In genomic region chr3:153305153-153305552, GRCm38 (mm10) we compare ENCODE assay signal across 24 mouse cellular contexts.
A peak's percentile ranks its signal among the peaks of the same experiment; 100 is the strongest.
DNase-seq lines count a peak whose midpoint lies in the region; ATAC-seq and TF ChIP-seq lines count a peak whose summit lies in the region.
"Had no signal": no experiment of that assay in that cellular context is flagged by ENCODE, and none has a peak within 500 bp of the region (broad histone marks: within the 10 kb centered on the region; RNA-seq: fewer than 3 reads in every experiment).

No protein-coding gene starts in this region.

- no peak overlapping the region for H3K4me2 ChIP-seq in embryonic facial prominence, embryonic 13.5 days
- H3K4me2 ChIP-seq in kidney, embryonic 16.5 days (replicated peaks; ENCODE audit: low read depth, low read length): no peak overlapping the region
- no peak overlapping the region for H3K4me2 ChIP-seq in liver, postnatal 0 days (ENCODE audit: low read depth, low read length)
- H3K4me2 ChIP-seq in liver, embryonic 12.5 days: no peak overlapping the region
- H3K4me2 ChIP-seq in midbrain, embryonic 16.5 days (ENCODE audit: low read length): no peak overlapping the region
- no peak overlapping the region for H3K4me2 ChIP-seq in midbrain, embryonic 15.5 days
- H3K4me2 ChIP-seq: forebrain, embryonic 13.5 days; forebrain, embryonic 15.5 days had no signal

- no peak for DNase-seq in embryonic facial prominence, embryonic 10.5 days (ENCODE audit: low spot score)
- no peak for DNase-seq in kidney, adult 9 months
- no peak for DNase-seq in liver, postnatal 0 days
- DNase-seq: adrenal gland, adult 8-10 months; adrenal gland, postnatal 14 days; adrenal gland, postnatal 36 days; B cell, adult 2 months; cerebellum, adult 11-12 months; cerebellum, adult 2 months; cerebellum, adult 9-10 months; cerebellum, postnatal 10 days; cerebellum, postnatal 25 days had no signal

- no peak for TF ChIP-seq EP300 in liver, postnatal 0 days (IDR thresholded peaks at IDR 0.05; ENCODE audit: low read depth)

- H3K27me3 ChIP-seq in embryonic facial prominence, embryonic 13.5 days: no peaks in the 10 kb centered on the region
- no peaks in the 10 kb centered on the region for H3K27me3 ChIP-seq in embryonic facial prominence, embryonic 10.5 days (replicated peaks; ENCODE audit: low read depth, poor library complexity, severe bottlenecking)
- H3K27me3 ChIP-seq in kidney, embryonic 16.5 days (ENCODE audit: insufficient read depth, low read length): no peaks in the 10 kb centered on the region
- H3K27me3 ChIP-seq in liver, postnatal 0 days (ENCODE audit: insufficient read depth, low read length): no peaks in the 10 kb centered on the region
- no peaks in the 10 kb centered on the region for H3K27me3 ChIP-seq in liver, embryonic 12.5 days (replicated peaks)
- H3K27me3 ChIP-seq in midbrain, embryonic 16.5 days (ENCODE audit: control insufficient read depth, insufficient read depth, low read depth, low read length): no peaks in the 10 kb centered on the region
- H3K27me3 ChIP-seq in midbrain, embryonic 15.5 days (replicated peaks): no peaks in the 10 kb centered on the region
- H3K27me3 ChIP-seq: CH12.LX; forebrain, embryonic 13.5 days; forebrain, embryonic 15.5 days had no signal

- 76% methylated on average over 3 of the region's 3 CpGs for WGBS in embryonic facial prominence, embryonic 13.5 days
- 77% methylated on average over 3 of the region's 3 CpGs for WGBS in embryonic facial prominence, embryonic 10.5 days
- 58% methylated on average over 3 of the region's 3 CpGs for WGBS in kidney, embryonic 16.5 days
- WGBS in liver, postnatal 0 days (ENCODE audit: insufficient replicate concordance): 54% methylated on average over 3 of the region's 3 CpGs
- WGBS in liver, embryonic 12.5 days (ENCODE audit: insufficient replicate concordance): 73% methylated on average over 3 of the region's 3 CpGs
- 86% methylated on average over 3 of the region's 3 CpGs for WGBS in midbrain, embryonic 16.5 days
- WGBS in midbrain, embryonic 15.5 days: 85% methylated on average over 3 of the region's 3 CpGs

- H3K9ac ChIP-seq in embryonic facial prominence, embryonic 13.5 days: no peak overlapping the region
- no peak overlapping the region for H3K9ac ChIP-seq in kidney, embryonic 16.5 days (replicated peaks; ENCODE audit: low read length)
- no peak overlapping the region for H3K9ac ChIP-seq in liver, postnatal 0 days (replicated peaks)
- H3K9ac ChIP-seq in liver, embryonic 12.5 days: no peak overlapping the region
- no peak overlapping the region for H3K9ac ChIP-seq in midbrain, embryonic 16.5 days (ENCODE audit: low read depth, low read length)
- H3K9ac ChIP-seq in midbrain, embryonic 15.5 days: no peak overlapping the region
- H3K9ac ChIP-seq: forebrain, embryonic 13.5 days; forebrain, embryonic 15.5 days had no signal

- no peaks in the 10 kb centered on the region for H3K9me3 ChIP-seq in embryonic facial prominence, embryonic 13.5 days
- no peaks in the 10 kb centered on the region for H3K9me3 ChIP-seq in embryonic facial prominence, embryonic 10.5 days
- no peaks in the 10 kb centered on the region for H3K9me3 ChIP-seq in kidney, embryonic 16.5 days (ENCODE audit: low read length)
- no peaks in the 10 kb centered on the region for H3K9me3 ChIP-seq in liver, postnatal 0 days (ENCODE audit: low read length)
- H3K9me3 ChIP-seq in liver, embryonic 12.5 days (replicated peaks): no peaks in the 10 kb centered on the region
- H3K9me3 ChIP-seq in midbrain, embryonic 16.5 days (replicated peaks; ENCODE audit: control insufficient read depth, low read length, poor library complexity, severe bottlenecking): no peaks in the 10 kb centered on the region
- H3K9me3 ChIP-seq in midbrain, embryonic 15.5 days: no peaks in the 10 kb centered on the region
- H3K9me3 ChIP-seq: forebrain, embryonic 13.5 days; forebrain, embryonic 15.5 days; G1E had no signal

- TF ChIP-seq CTCF in liver, postnatal 0 days (IDR thresholded peaks at IDR 0.05; ENCODE audit: low read depth): no peak

- H3K4me3 ChIP-seq in embryonic facial prominence, embryonic 13.5 days: no peak overlapping the region
- no peak overlapping the region for H3K4me3 ChIP-seq in embryonic facial prominence, embryonic 10.5 days
- H3K4me3 ChIP-seq in kidney, embryonic 16.5 days (ENCODE audit: low read length): no peak overlapping the region
- no peak overlapping the region for H3K4me3 ChIP-seq in liver, postnatal 0 days (ENCODE audit: low read depth, low read length)
- H3K4me3 ChIP-seq in liver, embryonic 12.5 days: no peak overlapping the region
- no peak overlapping the region for H3K4me3 ChIP-seq in midbrain, embryonic 16.5 days (ENCODE audit: low read depth, low read length)
- H3K4me3 ChIP-seq in midbrain, embryonic 15.5 days: no peak overlapping the region
- H3K4me3 ChIP-seq: forebrain, embryonic 13.5 days; forebrain, embryonic 15.5 days had no signal

- H3K36me3 ChIP-seq in embryonic facial prominence, embryonic 13.5 days: no peaks in the 10 kb centered on the region
- H3K36me3 ChIP-seq in embryonic facial prominence, embryonic 10.5 days (replicated peaks): no peaks in the 10 kb centered on the region
- H3K36me3 ChIP-seq in kidney, embryonic 16.5 days (ENCODE audit: insufficient read depth, low read length): no peaks in the 10 kb centered on the region
- no peaks in the 10 kb centered on the region for H3K36me3 ChIP-seq in liver, postnatal 0 days (replicated peaks; ENCODE audit: insufficient read depth, low read length)
- H3K36me3 ChIP-seq in liver, embryonic 12.5 days: no peaks in the 10 kb centered on the region
- H3K36me3 ChIP-seq in midbrain, embryonic 16.5 days (ENCODE audit: control insufficient read depth, insufficient read depth, low read length): no peaks in the 10 kb centered on the region
- H3K36me3 ChIP-seq in midbrain, embryonic 15.5 days (replicated peaks): no peaks in the 10 kb centered on the region
- H3K36me3 ChIP-seq: forebrain, embryonic 15.5 days had no signal

- H3K4me1 ChIP-seq in embryonic facial prominence, embryonic 13.5 days: peaks cover 6% of the 10 kb centered on the region; the same call in 1 of the 2 replicates
- H3K4me1 ChIP-seq in embryonic facial prominence, embryonic 10.5 days: peaks cover 3% of the 10 kb centered on the region; the same call in 1 of the 2 replicates
- H3K4me1 ChIP-seq in kidney, embryonic 16.5 days (ENCODE audit: insufficient read depth, low read length): 0 out of 2 replicates have a peak, but pooled peaks cover 4% of the 10 kb centered on the region
- peaks cover 3% of the 10 kb centered on the region; the same call in 1 of the 2 replicates for H3K4me1 ChIP-seq in liver, postnatal 0 days (ENCODE audit: insufficient read depth)
- H3K4me1 ChIP-seq in liver, embryonic 12.5 days: no peaks in the 10 kb centered on the region
- H3K4me1 ChIP-seq in midbrain, embryonic 16.5 days (ENCODE audit: control insufficient read depth, insufficient read depth, low read length): 0 out of 2 replicates have a peak, but pooled peaks cover 2% of the 10 kb centered on the region
- peaks cover 4% of the 10 kb centered on the region; the same call in 1 of the 2 replicates for H3K4me1 ChIP-seq in midbrain, embryonic 15.5 days
- H3K4me1 ChIP-seq: forebrain, embryonic 13.5 days; forebrain, embryonic 15.5 days had no signal

- 0 out of 2 replicates have a peak, but pooled peaks have one; percentile 52 for ATAC-seq in embryonic facial prominence, embryonic 13.5 days (ENCODE audit: insufficient number of reproducible peaks, insufficient read depth, low FRiP score, low TSS enrichment, low read depth)
- ATAC-seq in kidney, embryonic 16.5 days (ENCODE audit: low FRiP score, low TSS enrichment): 0 out of 2 replicates have a peak, but pooled peaks have one; percentile 59
- ATAC-seq in liver, postnatal 0 days: peak; percentile 56; the same call in 1 of the 2 replicates
- ATAC-seq in liver, embryonic 12.5 days: no peak
- ATAC-seq in midbrain, embryonic 16.5 days: 0 out of 2 replicates have a peak, but pooled peaks have one; percentile 32
- no peak for ATAC-seq in midbrain, embryonic 15.5 days (replicated peaks)
- ATAC-seq: activated CD4-positive, CD25-positive, alpha-beta regulatory T cell, adult 4 months; CD4-positive, CD25-positive, alpha-beta regulatory T cell, adult 4 months; forebrain, embryonic 13.5 days; forebrain, embryonic 15.5 days; Patski had no signal

- no peak overlapping the region for H3K27ac ChIP-seq in embryonic facial prominence, embryonic 13.5 days
- H3K27ac ChIP-seq in embryonic facial prominence, embryonic 10.5 days (replicated peaks): no peak overlapping the region
- no peak overlapping the region for H3K27ac ChIP-seq in kidney, embryonic 16.5 days (ENCODE audit: low read length)
- no peak overlapping the region for H3K27ac ChIP-seq in liver, postnatal 0 days (ENCODE audit: low read depth)
- H3K27ac ChIP-seq in liver, embryonic 12.5 days: no peak overlapping the region
- no peak overlapping the region for H3K27ac ChIP-seq in midbrain, embryonic 16.5 days (ENCODE audit: low read length)
- no peak overlapping the region for H3K27ac ChIP-seq in midbrain, embryonic 15.5 days
- H3K27ac ChIP-seq: forebrain, embryonic 13.5 days; forebrain, embryonic 15.5 days had no signal

Comparison
In these comparisons a context has a peak if more than half of its experiments do, and no peak if none do; other contexts are left out.
1. ATAC-seq: peak in embryonic facial prominence, embryonic 13.5 days (single experiment), kidney, embryonic 16.5 days (single experiment), liver, postnatal 0 days (single experiment) and midbrain, embryonic 16.5 days (single experiment); none in liver, embryonic 12.5 days (single experiment) and midbrain, embryonic 15.5 days (single experiment).